Mouse (Mus musculus) testis, adult 2 months (tissue): ENCODE results near the gene Pard3b.

Experiments used
- CTCF ChIP-seq: fragments of 200-500 bp; IDR thresholded peaks from 2 replicates; pipeline ENCODE4 v1.5.1; 2012; ENCODE audit warnings: low read depth, mild to moderate bottlenecking, inconsistent platforms, low read length, moderate library complexity; ENCODE audit not compliant: control insufficient read depth, insufficient read depth, insufficient replicate concordance
- POLR2A ChIP-seq: fragments of 200-500 bp; IDR thresholded peaks from 2 replicates; pipeline ENCODE4 v1.6.1; 2012; ENCODE audit warnings: low read depth, mild to moderate bottlenecking, inconsistent platforms, low read length, moderate library complexity; ENCODE audit not compliant: control insufficient read depth

GRCm38 (mm10) chr1:62412988-62413387, 774.4 kb downstream of the Pard3b start:
- no peak for TF ChIP-seq POLR2A
- no peak for TF ChIP-seq CTCF
